Comparison of ENCODE assay signal across 1 mouse cellular context in the genomic region with DNA sequence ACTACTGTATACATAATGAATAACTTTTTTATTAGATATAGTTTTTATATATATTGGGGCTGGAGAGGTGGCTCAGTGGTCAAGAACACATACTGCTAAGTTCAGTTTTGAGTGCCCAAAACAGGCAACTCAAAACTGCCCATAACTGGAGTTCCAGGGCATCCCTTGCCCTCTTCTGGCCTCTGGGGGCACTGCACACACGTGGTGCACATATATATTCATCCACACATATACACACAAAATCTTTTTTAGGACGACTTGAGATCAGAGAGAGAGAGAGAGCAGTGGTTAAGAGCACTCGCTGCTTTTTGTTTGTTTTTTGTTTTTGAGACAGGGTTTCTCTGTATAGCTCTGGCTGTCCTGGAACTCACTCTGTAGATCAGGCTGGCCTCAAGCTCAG.
TF ChIP-seq lines count a peak whose summit lies in the region.

No protein-coding gene starts in this region.

TF ChIP-seq in MEL, 35 proteins besides CTCF, POLR2A, EP300 and RAD21 (continued from another document):
- TF ChIP-seq ZKSCAN1 (IDR thresholded peaks at IDR 0.05; ENCODE audit: low read depth, low read length) (no peak), MAFK (IDR thresholded peaks at IDR 0.05; ENCODE audit: borderline replicate concordance, low read depth, low read length) (no peak), SIN3A (IDR thresholded peaks at IDR 0.05; ENCODE audit: low read length) (no peak), TBP (IDR thresholded peaks at IDR 0.05; ENCODE audit: low read depth, low read length) (no peak), ETS1 (IDR thresholded peaks at IDR 0.05; ENCODE audit: low read depth, low read length) (no peak), GABPA (IDR thresholded peaks at IDR 0.05; ENCODE audit: low read depth, low read length) (no peak), MAZ (IDR thresholded peaks at IDR 0.05; ENCODE audit: low read depth, low read length) (no peak), ZMIZ1 (IDR thresholded peaks at IDR 0.05; ENCODE audit: low read depth, low read length) (no peak), NELFE (IDR thresholded peaks at IDR 0.05; ENCODE audit: low read depth, low read length) (no peak), ZNF384 (IDR thresholded peaks at IDR 0.05; ENCODE audit: low read depth, low read length) (no peak), TCF12 (IDR thresholded peaks at IDR 0.05; ENCODE audit: low read depth, low read length) (no peak), UBTF (IDR thresholded peaks at IDR 0.05; ENCODE audit: borderline replicate concordance, insufficient read depth, low read depth, low read length) (no peak), CHD2 (IDR thresholded peaks at IDR 0.05; ENCODE audit: low read length) (no peak), TAL1 (IDR thresholded peaks at IDR 0.05; ENCODE audit: low read length) (no peak), USF2 (IDR thresholded peaks at IDR 0.05; ENCODE audit: borderline replicate concordance in 1 of 2, insufficient read depth in 1 of 2, low read depth in 1 of 2, low read length in 2 of 2) (no peak), MEF2A (IDR thresholded peaks at IDR 0.05; ENCODE audit: extremely low read depth, insufficient replicate concordance, low read depth, low read length, poor library complexity, severe bottlenecking) (no peak), USF1 (IDR thresholded peaks at IDR 0.05; ENCODE audit: low read depth, low read length) (no peak)
